Mouse (Mus musculus) heart, postnatal 0 days (tissue): ENCODE results near the gene Prkn.

Source experiments
- CTCF ChIP-seq: IDR thresholded peaks from 2 replicates; pipeline ENCODE4 v1.5.1; 2016; ENCODE audit warnings: antibody characterized with exemption, control low read depth, low read depth
- EP300 ChIP-seq: IDR thresholded peaks from 2 replicates; pipeline ENCODE4 v1.6.1; 2016; ENCODE audit warnings: antibody characterized with exemption, low read depth

DNA sequence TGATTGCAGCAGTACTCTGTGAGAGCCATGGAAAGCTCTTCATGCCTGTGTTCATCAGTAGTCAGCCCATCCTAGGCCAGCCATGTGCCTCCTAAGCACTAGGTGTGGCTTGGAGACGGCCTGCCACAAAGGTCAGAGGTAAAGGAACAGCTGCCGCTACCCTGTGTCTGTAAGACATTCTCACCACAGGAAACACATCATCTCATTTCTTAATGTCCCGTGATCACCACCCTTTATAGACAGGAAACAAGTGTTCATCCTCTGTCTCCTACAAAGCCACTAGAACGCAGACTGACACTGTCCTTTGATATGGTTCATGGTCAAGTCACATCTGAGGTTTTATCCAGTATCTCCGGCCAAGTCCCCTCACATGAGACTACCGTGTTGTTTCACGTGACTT lies 698.6 kb downstream of the Prkn start:
- TF ChIP-seq CTCF, result no peak
- no peak for TF ChIP-seq EP300
